In genomic region chr9:21030055-21030600, GRCm38 (mm10) we compare ENCODE assay signal across 7 mouse cellular contexts. TPM values are rescaled to one million over a fixed set of nuclear protein-coding genes. Genes with fewer than 3 reads are reported as not detected.
DNase-seq lines count a peak whose midpoint lies in the region; ATAC-seq and TF ChIP-seq lines count a peak whose summit lies in the region.

No protein-coding gene starts in this region.

- H3K4me2 ChIP-seq in neural tube, embryonic 11.5 days (ENCODE audit: low read depth): peak overlapping the region; percentile 83
- peak overlapping the region; percentile 92 for H3K4me2 ChIP-seq in limb, embryonic 14.5 days (replicated peaks; ENCODE audit: low read depth, low read length, severe bottlenecking)
- H3K4me2 ChIP-seq in stomach, embryonic 14.5 days (replicated peaks; ENCODE audit: low read depth, low read length): peak overlapping the region; percentile 89

- no peak overlapping the region for H3K9ac ChIP-seq in neural tube, embryonic 11.5 days (ENCODE audit: low read length)
- H3K9ac ChIP-seq in limb, embryonic 14.5 days (ENCODE audit: low read depth, low read length, severe bottlenecking): no peak overlapping the region
- no peak overlapping the region for H3K9ac ChIP-seq in stomach, embryonic 14.5 days (replicated peaks; ENCODE audit: low read depth, low read length)

- no peaks in the 10 kb centered on the region for H3K9me3 ChIP-seq in neural tube, embryonic 11.5 days (ENCODE audit: control insufficient read depth, low read length)
- no peaks in the 10 kb centered on the region for H3K9me3 ChIP-seq in limb, embryonic 14.5 days (ENCODE audit: control insufficient read depth, low read length)
- no peaks in the 10 kb centered on the region for H3K9me3 ChIP-seq in stomach, embryonic 14.5 days (ENCODE audit: control insufficient read depth, low read depth, low read length)

- DNase-seq in neural tube, embryonic 11.5 days (ENCODE audit: low spot score): no peak
- no peak for DNase-seq in neural tube, embryonic 10.5 days (ENCODE audit: extremely low spot score, low spot score)
- no peak for DNase-seq in limb, embryonic 14.5 days (ENCODE audit: low spot score)

- WGBS in neural tube, embryonic 11.5 days: 20% methylated on average over 22 of the region's 22 CpGs
- WGBS in limb, embryonic 14.5 days: 21% methylated on average over 22 of the region's 22 CpGs
- WGBS in stomach, embryonic 14.5 days: 20% methylated on average over 22 of the region's 22 CpGs

- TF ChIP-seq POLR2A in limb, embryonic 14.5 days (IDR thresholded peaks at IDR 0.05; ENCODE audit: borderline replicate concordance, extremely low read depth, insufficient read depth, insufficient read length): no peak

- H3K27ac ChIP-seq in neural tube, embryonic 11.5 days (ENCODE audit: low read depth, low read length): no peak overlapping the region
- H3K27ac ChIP-seq in limb, embryonic 14.5 days (replicated peaks; ENCODE audit: low read depth, low read length): no peak overlapping the region
- H3K27ac ChIP-seq in stomach, embryonic 14.5 days (ENCODE audit: low read length): no peak overlapping the region

- H3K36me3 ChIP-seq in neural tube, embryonic 11.5 days (ENCODE audit: control insufficient read depth, insufficient read depth, low read length): no peaks in the 10 kb centered on the region
- no peaks in the 10 kb centered on the region for H3K36me3 ChIP-seq in limb, embryonic 14.5 days (ENCODE audit: control insufficient read depth, insufficient read depth, low read length)
- no peaks in the 10 kb centered on the region for H3K36me3 ChIP-seq in stomach, embryonic 14.5 days (ENCODE audit: control insufficient read depth, insufficient read depth, low read length)

- H3K27me3 ChIP-seq in neural tube, embryonic 11.5 days (ENCODE audit: control insufficient read depth, insufficient read depth, low read length): peaks cover 63% of the 10 kb centered on the region
- peaks cover 52% of the 10 kb centered on the region for H3K27me3 ChIP-seq in limb, embryonic 14.5 days (ENCODE audit: control insufficient read depth, insufficient read depth, low read length)
- peaks cover 33% of the 10 kb centered on the region for H3K27me3 ChIP-seq in stomach, embryonic 14.5 days (ENCODE audit: control insufficient read depth, insufficient read depth, low read length)

- peaks cover 21% of the 10 kb centered on the region for H3K4me1 ChIP-seq in neural tube, embryonic 11.5 days (ENCODE audit: control insufficient read depth, insufficient read depth, low read length)
- peaks cover 25% of the 10 kb centered on the region for H3K4me1 ChIP-seq in limb, embryonic 14.5 days (ENCODE audit: control insufficient read depth, insufficient read depth, low read length)
- H3K4me1 ChIP-seq in stomach, embryonic 14.5 days (ENCODE audit: control insufficient read depth, insufficient read depth, low read length): peaks cover 30% of the 10 kb centered on the region

- ATAC-seq in neural tube, embryonic 11.5 days (ENCODE audit: insufficient read depth, low FRiP score, low TSS enrichment): no peak
- ATAC-seq in erythroid progenitor cell, adult 5-6 weeks (replicated peaks; ENCODE audit: low FRiP score, poor library complexity, severe bottlenecking): peak; percentile 5; the same call in 1 of the 2 replicates
- no peak for ATAC-seq in limb, embryonic 14.5 days (ENCODE audit: low FRiP score, low read depth)
- no peak for ATAC-seq in stomach, embryonic 14.5 days (ENCODE audit: insufficient number of reproducible peaks, insufficient read depth, low FRiP score, low read depth)
- no peak for ATAC-seq in megakaryocyte-erythroid progenitor cell, adult 5-6 weeks (replicated peaks; ENCODE audit: low FRiP score, low TSS enrichment, poor library complexity, severe bottlenecking)
- ATAC-seq in inflammation-experienced regulatory T-cells, adult 6 months: no peak

- peak overlapping the region; percentile 42; the same call in 1 of the 2 replicates for H3K4me3 ChIP-seq in neural tube, embryonic 11.5 days (ENCODE audit: low read depth, low read length)
- peak overlapping the region; percentile 49 for H3K4me3 ChIP-seq in limb, embryonic 14.5 days (replicated peaks; ENCODE audit: low read length)
- H3K4me3 ChIP-seq in stomach, embryonic 14.5 days (ENCODE audit: low read depth, low read length): peak overlapping the region; percentile 42; the same call in 1 of the 2 replicates

RNA-seq across cellular contexts. Expression of gene Icam4, which starts 1.0 kb away (rescaled TPM):
- 4.2 and 5.8 TPM in 2 replicates for polyA plus RNA-seq in neural tube, embryonic 11.5 days (2014; fragmentation: Nextera tagmentation; extraction: Ambion mirVana)
- 164 and 214 TPM in 2 replicates for total RNA-seq in erythroid progenitor cell, adult 5-6 weeks (2015; ENCODE audit: low replicate concordance)
- total RNA-seq in erythroid progenitor cell, adult 5-6 weeks (2017; ENCODE audit: low replicate concordance): 107 and 112 TPM in 2 replicates
- polyA plus RNA-seq in limb, embryonic 14.5 days (2012; rRNA removed): 0.26 and 0.47 TPM in 2 replicates
- 0.99 and 1.3 TPM in 2 replicates for polyA plus RNA-seq in limb, embryonic 14.5 days (2014; fragmentation: Nextera tagmentation; extraction: Ambion mirVana)
- 0.84 and 1.0 TPM in 2 replicates for polyA plus RNA-seq in stomach, embryonic 14.5 days (2014; fragmentation: Nextera tagmentation; extraction: Ambion mirVana)
- 34.3 and 38.9 TPM in 2 replicates for total RNA-seq in megakaryocyte-erythroid progenitor cell, adult 5-6 weeks (2014; fragmentation: Nextera tagmentation)
- 16.3 and 40.0 TPM in 2 replicates for total RNA-seq in megakaryocyte-erythroid progenitor cell, adult 5-6 weeks (2017)
- 1 to 10 TPM; 1.6 to 6.3 (median 3.1) TPM for polyA plus RNA-seq in inflammation-experienced regulatory T-cells, adult 6 months (2017; shearing (Covaris generic))

RNA-seq across cellular contexts. Expression of gene Icam5, which starts 1.7 kb away (rescaled TPM):
- polyA plus RNA-seq in neural tube, embryonic 11.5 days (2014; fragmentation: Nextera tagmentation; extraction: Ambion mirVana): 0.11 TPM in 1 of 2 replicates, not detected in the other
- total RNA-seq in erythroid progenitor cell, adult 5-6 weeks (2015; ENCODE audit: low replicate concordance): 1.3 and 1.4 TPM in 2 replicates
- total RNA-seq in erythroid progenitor cell, adult 5-6 weeks (2017; ENCODE audit: low replicate concordance): 1.3 and 3.5 TPM in 2 replicates
- polyA plus RNA-seq in limb, embryonic 14.5 days (2012; rRNA removed): 0.23 and 0.34 TPM in 2 replicates
- polyA plus RNA-seq in limb, embryonic 14.5 days (2014; fragmentation: Nextera tagmentation; extraction: Ambion mirVana): 0.08 and 0.11 TPM in 2 replicates
- polyA plus RNA-seq in stomach, embryonic 14.5 days (2014; fragmentation: Nextera tagmentation; extraction: Ambion mirVana): 0.18 TPM in 1 of 2 replicates, not detected in the other
- total RNA-seq in megakaryocyte-erythroid progenitor cell, adult 5-6 weeks (2014; fragmentation: Nextera tagmentation): 1.1 and 1.2 TPM in 2 replicates
- 0.05 and 0.27 TPM in 2 replicates for total RNA-seq in megakaryocyte-erythroid progenitor cell, adult 5-6 weeks (2017)
- under 1 TPM in 2 of 3 experiments, not detected in 1; 0.25 to 0.31 TPM for polyA plus RNA-seq in inflammation-experienced regulatory T-cells, adult 6 months (2017; shearing (Covaris generic))

RNA-seq across cellular contexts. Expression of gene Icam1, which starts 14.3 kb away (rescaled TPM):
- 5.6 TPM in 2 replicates for polyA plus RNA-seq in neural tube, embryonic 11.5 days (2014; fragmentation: Nextera tagmentation; extraction: Ambion mirVana)
- 1.3 TPM in 1 of 2 replicates, not detected in the other for total RNA-seq in erythroid progenitor cell, adult 5-6 weeks (2015; ENCODE audit: low replicate concordance)
- 1.5 and 9.0 TPM in 2 replicates for total RNA-seq in erythroid progenitor cell, adult 5-6 weeks (2017; ENCODE audit: low replicate concordance)
- 15.5 and 16.6 TPM in 2 replicates for polyA plus RNA-seq in limb, embryonic 14.5 days (2012; rRNA removed)
- 18.3 and 21.2 TPM in 2 replicates for polyA plus RNA-seq in limb, embryonic 14.5 days (2014; fragmentation: Nextera tagmentation; extraction: Ambion mirVana)
- polyA plus RNA-seq in stomach, embryonic 14.5 days (2014; fragmentation: Nextera tagmentation; extraction: Ambion mirVana): 10.6 and 12.5 TPM in 2 replicates
- 1.9 and 3.4 TPM in 2 replicates for total RNA-seq in megakaryocyte-erythroid progenitor cell, adult 5-6 weeks (2014; fragmentation: Nextera tagmentation)
- 3.6 TPM in 2 replicates for total RNA-seq in megakaryocyte-erythroid progenitor cell, adult 5-6 weeks (2017)
- polyA plus RNA-seq in inflammation-experienced regulatory T-cells, adult 6 months (2017; shearing (Covaris generic)): 10 to 100 TPM; 50.8 to 92.7 (median 68.9) TPM

RNA-seq across cellular contexts. Expression of gene Mrpl4, which starts 27.6 kb away (rescaled TPM):
- polyA plus RNA-seq in neural tube, embryonic 11.5 days (2014; fragmentation: Nextera tagmentation; extraction: Ambion mirVana): 131 and 135 TPM in 2 replicates
- 13.0 and 22.0 TPM in 2 replicates for total RNA-seq in erythroid progenitor cell, adult 5-6 weeks (2015; ENCODE audit: low replicate concordance)
- 13.3 and 18.0 TPM in 2 replicates for total RNA-seq in erythroid progenitor cell, adult 5-6 weeks (2017; ENCODE audit: low replicate concordance)
- polyA plus RNA-seq in limb, embryonic 14.5 days (2012; rRNA removed): 89.0 and 114 TPM in 2 replicates
- 115 and 118 TPM in 2 replicates for polyA plus RNA-seq in limb, embryonic 14.5 days (2014; fragmentation: Nextera tagmentation; extraction: Ambion mirVana)
- 136 and 150 TPM in 2 replicates for polyA plus RNA-seq in stomach, embryonic 14.5 days (2014; fragmentation: Nextera tagmentation; extraction: Ambion mirVana)
- 66.2 and 78.8 TPM in 2 replicates for total RNA-seq in megakaryocyte-erythroid progenitor cell, adult 5-6 weeks (2014; fragmentation: Nextera tagmentation)
- 23.7 and 43.3 TPM in 2 replicates for total RNA-seq in megakaryocyte-erythroid progenitor cell, adult 5-6 weeks (2017)
- polyA plus RNA-seq in inflammation-experienced regulatory T-cells, adult 6 months (2017; shearing (Covaris generic)): 100 to 1,000 TPM in 2 of 3 experiments, 10 to 100 TPM in 1; 95.6 to 122 (median 112) TPM

RNA-seq across cellular contexts. Expression of gene Zglp1, which starts 36.8 kb away (rescaled TPM):
- polyA plus RNA-seq in neural tube, embryonic 11.5 days (2014; fragmentation: Nextera tagmentation; extraction: Ambion mirVana): 1.2 and 1.9 TPM in 2 replicates
- total RNA-seq in erythroid progenitor cell, adult 5-6 weeks (2015; ENCODE audit: low replicate concordance): 6.8 TPM in 1 of 2 replicates, not detected in the other
- total RNA-seq in erythroid progenitor cell, adult 5-6 weeks (2017; ENCODE audit: low replicate concordance): not detected in 2 replicates
- 1.4 TPM in 1 of 2 replicates, not detected in the other for polyA plus RNA-seq in limb, embryonic 14.5 days (2012; rRNA removed)
- polyA plus RNA-seq in limb, embryonic 14.5 days (2014; fragmentation: Nextera tagmentation; extraction: Ambion mirVana): 0.23 TPM in 1 of 2 replicates, not detected in the other
- 1.8 TPM in 1 of 2 replicates, not detected in the other for polyA plus RNA-seq in stomach, embryonic 14.5 days (2014; fragmentation: Nextera tagmentation; extraction: Ambion mirVana)
- 10.2 TPM in 1 of 2 replicates, not detected in the other for total RNA-seq in megakaryocyte-erythroid progenitor cell, adult 5-6 weeks (2014; fragmentation: Nextera tagmentation)
- total RNA-seq in megakaryocyte-erythroid progenitor cell, adult 5-6 weeks (2017): 1.7 TPM in 1 of 2 replicates, not detected in the other
- 1 to 10 TPM in 1 of 3 experiments, under 1 TPM in 1, not detected in 1; 0.82 to 3.0 TPM for polyA plus RNA-seq in inflammation-experienced regulatory T-cells, adult 6 months (2017; shearing (Covaris generic))
